Mouse (Mus musculus) G1E (cell line): ENCODE measurements around the gene Ifngr2.

Source experiments
- CTCF ChIP-seq: IDR thresholded peaks from 2 replicates; pipeline ENCODE4 v1.5.1; 2012; ENCODE audit warnings: low read depth, low read length, inconsistent platforms, mixed read lengths
- TAL1 ChIP-seq: conservative IDR thresholded peaks from 2 replicates; pipeline ENCODE4 v1.6.1; 2012; ENCODE audit warnings: low read depth, low read length, inconsistent platforms, mixed read lengths

- no peak for TF ChIP-seq CTCF
- TF ChIP-seq TAL1 = no peak
Observed at GRCm38 (mm10) chr16:91586244-91586643, 39.4 kb downstream of the Ifngr2 start.
